Mouse (Mus musculus): ENCODE data around the gene Bmt2.
A peak's percentile ranks its signal among the peaks of the same experiment; 100 is the strongest.

The Bmt2 gene

DNA sequence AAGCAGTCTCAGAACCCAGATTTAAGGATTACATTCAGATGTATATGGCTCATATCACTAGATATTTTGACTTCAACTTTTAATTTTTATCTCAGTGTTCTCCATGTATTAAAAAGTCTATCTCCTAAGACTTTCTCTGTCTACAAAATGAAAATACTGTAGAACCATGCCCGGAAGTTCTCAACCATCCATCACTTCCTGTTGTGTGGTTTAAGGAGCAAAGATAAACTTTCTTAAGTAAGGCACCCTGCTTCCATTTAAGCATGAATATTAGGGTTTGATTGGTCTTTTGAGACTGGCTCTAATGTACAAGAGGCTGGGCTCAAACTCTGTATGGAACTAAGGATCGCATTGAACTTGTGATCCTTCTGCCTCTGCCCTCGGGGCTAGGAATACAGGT, 63.2 kb downstream of the Bmt2 start:
- DNase-seq = no peak

- DNase-seq = no peak
Observed at GRCm38 (mm10) chr6:13613671-13614070, 64.1 kb downstream of the Bmt2 start.

GRCm38 (mm10) chr6:13610869-13611268, 66.9 kb downstream of the Bmt2 start:
- DNase-seq = no peak

DNA sequence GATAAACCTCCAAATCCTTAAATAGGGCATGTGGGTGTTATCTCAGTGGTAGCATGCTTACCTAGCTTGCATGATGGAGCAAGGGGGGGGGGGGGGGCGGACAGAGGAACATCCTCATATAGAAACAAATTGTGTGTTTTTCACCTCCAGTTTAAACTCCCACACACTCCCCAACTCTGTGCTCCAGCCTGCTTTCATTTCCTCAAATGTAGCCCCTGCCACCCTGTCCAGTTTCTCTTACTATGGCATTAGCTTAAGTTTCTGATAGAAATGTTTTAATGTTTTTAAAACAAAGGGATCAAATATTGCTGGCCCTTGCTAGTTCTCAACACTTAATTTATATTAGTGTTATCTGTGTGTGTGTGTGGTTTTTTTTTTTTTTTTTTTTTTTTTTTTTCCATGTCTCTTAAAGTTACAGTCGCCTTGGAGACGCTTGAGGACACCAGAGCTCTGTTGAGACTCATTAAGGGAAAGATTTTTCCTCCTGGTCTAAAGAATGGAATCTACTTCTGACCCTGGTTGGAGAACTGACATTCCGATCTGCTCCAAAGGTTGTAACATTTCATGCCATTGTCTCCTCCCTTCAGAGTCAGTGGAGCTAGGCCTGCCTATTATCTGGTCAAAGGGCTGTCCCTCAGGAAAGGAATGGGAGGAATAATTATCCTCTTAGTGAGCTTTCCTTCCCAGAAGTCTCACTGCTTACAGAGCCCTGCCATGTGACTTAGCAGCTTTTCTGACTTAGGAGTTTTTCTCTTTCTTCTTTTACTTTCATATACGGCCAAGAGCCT, 68.2 kb downstream of the Bmt2 start:
- no peak for DNase-seq

GRCm38 (mm10) chr6:13607621-13608493, 69.9 kb downstream of the Bmt2 start, which contains the start of gene Tmem168:
Gene Tmem168, minus strand, starts transcription at chr6:13608100.
- DNase-seq = peak; percentile 95

- no peak for DNase-seq
Observed at GRCm38 (mm10) chr6:13606921-13607620, 70.7 kb downstream of the Bmt2 start.

- no peak for DNase-seq
Observed at GRCm38 (mm10) chr6:13606394-13606793, 71.4 kb downstream of the Bmt2 start.

- no peak for DNase-seq
Observed at GRCm38 (mm10) chr6:13603134-13603533, 74.6 kb downstream of the Bmt2 start.

GRCm38 (mm10) chr6:13601587-13601986, 76.2 kb downstream of the Bmt2 start:
- no peak for DNase-seq

DNA sequence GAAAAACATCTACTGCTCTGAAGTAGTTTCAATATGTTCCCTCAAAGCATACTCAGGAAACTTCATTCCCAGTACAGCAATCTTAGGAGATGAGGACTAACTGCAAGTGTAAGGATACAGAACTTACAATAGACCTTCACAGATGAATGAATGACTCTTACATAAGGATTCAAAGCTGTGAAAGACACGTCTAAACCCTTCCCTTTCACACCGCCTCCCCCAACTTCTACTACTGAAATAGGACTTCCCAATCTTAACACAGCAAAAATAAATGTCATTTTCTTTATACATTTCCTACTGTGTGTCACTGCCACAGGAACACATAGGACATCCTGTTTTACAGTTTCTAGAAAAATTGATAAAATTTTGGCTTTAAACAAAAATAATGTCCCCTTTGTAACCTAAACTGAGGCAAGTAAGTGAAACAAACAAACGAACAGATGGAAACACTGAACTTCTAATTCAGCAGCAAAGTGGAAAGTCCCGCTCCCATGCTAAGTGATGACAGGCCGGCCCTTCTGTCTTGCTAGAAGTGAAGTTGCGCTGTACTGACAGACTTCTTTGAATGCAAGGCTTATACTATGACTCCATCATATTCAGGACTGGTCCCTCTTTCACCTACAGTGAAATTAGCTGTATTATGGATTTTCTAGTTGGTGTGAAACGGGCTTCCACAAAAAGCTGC, 79.4 kb downstream of the Bmt2 start:
- DNase-seq = no peak

DNA sequence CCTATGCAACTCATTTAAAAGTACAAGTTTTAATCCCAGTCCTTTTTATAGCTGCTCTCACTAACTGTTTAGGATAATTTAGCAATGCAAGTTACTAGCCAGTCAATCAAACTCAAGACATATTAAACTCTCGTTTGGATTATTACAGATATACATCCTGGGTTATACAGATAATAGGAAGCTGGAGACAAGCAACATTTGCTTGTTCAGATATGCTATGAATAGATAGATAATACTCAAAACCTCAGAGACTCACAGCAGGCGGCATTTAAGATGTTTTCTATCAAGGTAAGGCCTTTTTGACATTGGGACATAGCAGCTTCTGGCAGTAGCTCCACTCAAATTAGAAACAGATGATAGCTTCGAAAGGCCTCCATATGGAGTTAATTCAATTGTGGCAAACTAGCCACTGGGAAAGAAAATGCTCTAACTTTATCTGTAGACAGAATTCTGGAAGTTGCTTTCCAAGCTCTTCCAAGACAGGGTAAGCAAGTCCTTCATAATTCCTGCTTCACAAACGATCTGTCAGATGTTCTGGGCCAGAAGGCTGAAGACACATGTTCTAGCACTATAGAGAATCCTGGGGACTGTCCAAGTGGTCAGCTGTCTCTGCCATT, 84.9 kb downstream of the Bmt2 start:
- DNase-seq = no peak

- DNase-seq = no peak
Observed at GRCm38 (mm10) chr6:13586560-13586959, 91.2 kb downstream of the Bmt2 start.

- no peak for DNase-seq
Observed at GRCm38 (mm10) chr6:13586154-13586553, 91.6 kb downstream of the Bmt2 start.

- no peak for DNase-seq
Observed at GRCm38 (mm10) chr6:13584788-13585187, 93.0 kb downstream of the Bmt2 start.

- DNase-seq = no peak
Observed at GRCm38 (mm10) chr6:13582075-13582474, 95.7 kb downstream of the Bmt2 start.
